ENCODE assay signal across 28 mouse cellular contexts in the genomic region with DNA sequence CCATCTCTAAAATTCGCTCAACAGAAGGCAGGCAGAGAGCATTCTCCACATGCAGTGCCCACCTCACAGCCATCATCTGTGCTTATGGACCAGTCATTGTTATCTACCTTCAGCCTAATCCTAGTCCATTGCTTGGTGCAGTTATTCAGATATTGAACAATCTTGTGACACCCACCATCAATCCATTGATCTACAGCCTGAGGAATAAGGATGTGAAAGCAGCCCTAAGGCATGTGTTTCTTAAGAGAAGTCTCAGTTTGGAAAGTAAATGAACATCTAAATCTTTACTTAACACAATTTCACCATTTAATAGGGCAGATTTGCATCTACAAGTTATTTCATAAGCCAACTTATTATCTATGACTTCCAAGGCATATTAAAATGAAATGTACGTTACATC. TPM values are rescaled to one million over a fixed set of nuclear protein-coding genes. Genes with fewer than 3 reads are reported as not detected.
"Had no signal": no experiment of that assay in that cellular context is flagged by ENCODE, and none has a peak within 500 bp of the region (broad histone marks: within the 10 kb centered on the region; RNA-seq: fewer than 3 reads in every experiment).

No protein-coding gene starts in this region.

- ATAC-seq: liver, embryonic 12.5 days; liver, postnatal 0 days; lung, postnatal 0 days; midbrain, embryonic 13.5 days; midbrain, embryonic 15.5 days; midbrain, embryonic 16.5 days had no signal

- DNase-seq: left cerebral cortex, postnatal 4 days; liver; liver, embryonic 13.5 days; liver, postnatal 0 days; lung, adult 18-20 months; lung, adult 2 months; lung, embryonic 14.5 days; lung, postnatal 10 days; lung, postnatal 14 days; lung, postnatal 36 days; lung, postnatal 4 days; midbrain, embryonic 14.5 days had no signal

RNA-seq across cellular contexts. Expression of gene Olfr963, which starts 2.7 kb away (rescaled TPM):
- total RNA-seq: left cerebral cortex, adult 2 months; left cerebral cortex, adult 8-10 months; left cerebral cortex, postnatal 10 days; left cerebral cortex, postnatal 14 days; left cerebral cortex, postnatal 25 days; left cerebral cortex, postnatal 36 days; left cerebral cortex, postnatal 4 days; liver, adult 2 months; megakaryocyte progenitor cell, adult 5-6 weeks; megakaryocyte-erythroid progenitor cell, adult 5-6 weeks; midbrain, postnatal 0 days; monocyte, adult 5-6 weeks had no signal

RNA-seq across cellular contexts. Expression of gene Olfr961, which starts 24.8 kb away (rescaled TPM):
- total RNA-seq: left cerebral cortex, adult 2 months; left cerebral cortex, adult 8-10 months; left cerebral cortex, postnatal 10 days; left cerebral cortex, postnatal 14 days; left cerebral cortex, postnatal 25 days; left cerebral cortex, postnatal 36 days; left cerebral cortex, postnatal 4 days; liver, adult 2 months; megakaryocyte progenitor cell, adult 5-6 weeks; megakaryocyte-erythroid progenitor cell, adult 5-6 weeks; midbrain, postnatal 0 days; monocyte, adult 5-6 weeks had no signal

RNA-seq across cellular contexts. Expression of gene Olfr149, which starts 37.2 kb away (rescaled TPM):
- total RNA-seq: left cerebral cortex, adult 2 months; left cerebral cortex, adult 8-10 months; left cerebral cortex, postnatal 10 days; left cerebral cortex, postnatal 14 days; left cerebral cortex, postnatal 25 days; left cerebral cortex, postnatal 36 days; left cerebral cortex, postnatal 4 days; liver, adult 2 months; megakaryocyte progenitor cell, adult 5-6 weeks; megakaryocyte-erythroid progenitor cell, adult 5-6 weeks; midbrain, postnatal 0 days; monocyte, adult 5-6 weeks had no signal

RNA-seq across cellular contexts. Expression of gene Olfr965, which starts 41.4 kb away (rescaled TPM):
- total RNA-seq: left cerebral cortex, adult 2 months; left cerebral cortex, adult 8-10 months; left cerebral cortex, postnatal 10 days; left cerebral cortex, postnatal 14 days; left cerebral cortex, postnatal 25 days; left cerebral cortex, postnatal 36 days; left cerebral cortex, postnatal 4 days; liver, adult 2 months; megakaryocyte progenitor cell, adult 5-6 weeks; megakaryocyte-erythroid progenitor cell, adult 5-6 weeks; midbrain, postnatal 0 days; monocyte, adult 5-6 weeks had no signal

RNA-seq across cellular contexts. Expression of gene Olfr960, which starts 48.5 kb away (rescaled TPM):
- total RNA-seq: left cerebral cortex, adult 2 months; left cerebral cortex, adult 8-10 months; left cerebral cortex, postnatal 10 days; left cerebral cortex, postnatal 14 days; left cerebral cortex, postnatal 25 days; left cerebral cortex, postnatal 36 days; left cerebral cortex, postnatal 4 days; liver, adult 2 months; megakaryocyte progenitor cell, adult 5-6 weeks; megakaryocyte-erythroid progenitor cell, adult 5-6 weeks; midbrain, postnatal 0 days; monocyte, adult 5-6 weeks had no signal
